Mouse (Mus musculus): ENCODE measurements around the gene Gm9821. TPM values are rescaled to one million over a fixed set of nuclear protein-coding genes. Genes with fewer than 3 reads are reported as not detected.

The Gm9821 gene
- polyA plus RNA-seq, 1 experiment from 2014 or later, result 1.0 TPM

DNA sequence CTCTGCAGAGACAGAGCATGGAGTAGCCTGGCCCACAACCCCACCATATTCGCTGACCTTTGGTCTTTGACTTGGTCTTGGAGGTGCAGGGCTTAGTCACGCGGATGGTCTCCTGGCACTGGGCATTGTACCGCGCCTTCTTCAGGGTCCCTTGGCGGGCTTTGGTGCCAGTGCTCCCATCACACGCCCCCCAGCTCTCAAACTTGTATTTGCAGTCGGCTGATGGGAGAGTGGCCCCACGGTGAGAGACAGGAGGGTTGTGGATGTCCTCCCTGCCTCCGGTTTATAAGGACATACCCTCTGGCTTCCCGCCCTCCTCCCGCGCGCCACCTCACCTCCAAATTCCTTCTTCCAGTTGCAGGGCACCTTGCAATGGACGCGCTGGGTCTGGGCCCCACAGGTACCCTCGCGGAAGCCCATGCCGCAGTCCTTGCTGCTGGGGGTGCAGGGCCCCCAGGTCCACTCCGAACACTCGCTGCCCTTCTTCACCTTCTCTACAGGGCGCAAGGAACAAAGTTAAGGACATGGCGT is 14.7 kb upstream of the Gm9821 start:
- peaks cover 29% of the 10 kb centered on the region for H3K4me1 ChIP-seq (ENCODE audit: control insufficient read depth, low read depth, low read length)
- WGBS (ENCODE audit: insufficient replicate concordance), result 16% methylated on average over 23 of the region's 23 CpGs
- H3K4me3 ChIP-seq (ENCODE audit: low read depth, low read length), result peak overlapping the region; percentile 27
- H3K27me3 ChIP-seq (ENCODE audit: control insufficient read depth, insufficient read depth, low read depth, low read length), result peaks cover 21% of the 10 kb centered on the region
- no peak for ATAC-seq (ENCODE audit: low read depth)
- H3K9ac ChIP-seq (ENCODE audit: low read depth, low read length), result no peak overlapping the region
- H3K9me3 ChIP-seq (replicated peaks; ENCODE audit: control insufficient read depth, low read length), result no peaks in the 10 kb centered on the region
- H3K27ac ChIP-seq (ENCODE audit: low read length), result no peak overlapping the region
- H3K36me3 ChIP-seq (ENCODE audit: control insufficient read depth, insufficient read depth), result peaks cover 19% of the 10 kb centered on the region
- H3K4me2 ChIP-seq (ENCODE audit: low read depth, low read length), result peak overlapping the region; percentile 58

DNA sequence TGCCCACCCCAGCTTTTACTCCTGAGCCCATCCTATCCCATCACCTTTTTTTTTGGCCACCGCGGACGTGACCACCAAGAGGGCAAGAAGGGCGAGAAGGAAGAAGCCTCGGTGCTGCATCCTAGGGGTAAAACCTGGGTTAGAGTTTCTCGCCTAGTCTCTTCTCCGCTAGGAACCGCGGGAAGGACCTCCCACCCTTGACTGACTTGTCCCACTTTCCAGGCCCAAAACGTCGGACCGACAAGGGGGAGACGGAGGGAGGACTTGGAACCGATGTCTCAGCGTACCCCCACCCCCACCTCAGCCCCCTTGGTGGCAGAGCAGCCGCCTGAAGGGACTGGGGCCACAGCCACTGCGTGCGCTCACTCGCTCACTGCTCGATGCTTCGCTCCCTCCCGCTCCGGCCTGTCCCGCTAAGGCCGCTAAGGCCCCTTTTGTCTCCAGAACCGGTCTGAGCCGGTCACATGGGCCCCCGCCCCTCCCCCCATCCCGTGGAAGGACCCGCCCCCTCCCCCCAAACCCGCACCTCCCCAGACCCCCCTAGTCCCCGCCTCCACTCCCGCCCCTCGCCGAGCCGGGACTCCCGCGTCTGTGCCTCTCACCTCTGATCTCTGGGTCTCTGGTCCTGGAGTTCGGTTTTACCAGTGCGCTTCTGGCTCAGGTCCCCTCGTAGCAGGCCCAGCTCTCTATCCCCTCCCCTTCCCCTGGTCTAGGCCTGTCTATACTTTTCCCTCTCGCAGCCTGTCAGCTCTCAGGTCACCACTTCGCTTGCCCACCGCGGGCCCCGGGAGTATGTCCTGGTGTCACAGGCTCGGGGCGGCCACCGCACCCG is 14.0 kb upstream of the Gm9821 start:
- Histone ChIP-seq H3K27ac (ENCODE audit: low read length) (no peak overlapping the region), H3K27me3 (ENCODE audit: control insufficient read depth, insufficient read depth, low read depth, low read length) (peaks cover 21% of the 10 kb centered on the region), H3K4me2 (ENCODE audit: low read depth, low read length) (peak overlapping the region; percentile 58), H3K9me3 (replicated peaks; ENCODE audit: control insufficient read depth, low read length) (no peaks in the 10 kb centered on the region), H3K9ac (ENCODE audit: low read depth, low read length) (peak overlapping the region; percentile 36), H3K4me3 (ENCODE audit: low read depth, low read length) (peak overlapping the region; percentile 27), H3K4me1 (ENCODE audit: control insufficient read depth, low read depth, low read length) (peaks cover 29% of the 10 kb centered on the region), H3K36me3 (ENCODE audit: control insufficient read depth, insufficient read depth) (peaks cover 26% of the 10 kb centered on the region)
- ATAC-seq (ENCODE audit: low read depth), result no peak
- 5% methylated on average over 49 of the region's 50 CpGs for WGBS (ENCODE audit: insufficient replicate concordance)

DNA sequence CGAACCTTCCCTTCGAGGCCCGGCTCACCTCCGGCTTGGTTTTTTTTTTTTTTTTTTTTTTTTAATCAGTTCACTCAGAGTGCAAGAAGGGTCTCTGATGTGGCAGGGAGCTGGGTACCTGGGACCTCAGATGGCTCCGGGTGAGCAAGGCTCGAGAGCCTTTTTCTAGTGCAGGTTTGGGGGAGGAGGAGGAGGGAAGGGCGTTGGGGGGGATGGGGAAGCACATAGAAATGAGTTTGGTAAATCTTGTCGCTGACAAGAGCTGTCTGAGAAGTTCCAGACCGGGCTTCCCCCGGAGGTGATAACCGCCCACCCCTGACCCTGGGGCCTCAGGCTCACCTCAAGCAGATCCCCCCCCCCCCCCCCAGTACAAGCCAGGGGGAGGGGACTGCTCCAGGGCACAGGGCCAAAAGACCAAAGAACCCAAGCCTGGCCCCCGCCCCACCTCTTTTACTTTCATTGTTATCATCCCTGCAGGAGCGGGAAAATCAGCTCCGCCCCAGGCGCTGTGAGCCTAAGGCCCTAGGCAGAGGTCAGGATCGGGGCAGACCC is 13.3 kb upstream of the Gm9821 start, which contains the start of gene Mdk:
Gene Mdk (minus strand): TSS at position 138 of the 552 bp plus-strand sequence.
- H3K36me3 ChIP-seq (ENCODE audit: control insufficient read depth, insufficient read depth), result peaks cover 33% of the 10 kb centered on the region
- peaks cover 21% of the 10 kb centered on the region for H3K27me3 ChIP-seq (ENCODE audit: control insufficient read depth, insufficient read depth, low read depth, low read length)
- peak within 1 kb of the TSS; percentile 58 for H3K4me2 ChIP-seq (ENCODE audit: low read depth, low read length)
- ATAC-seq (ENCODE audit: low read depth), result no peak
- 5% methylated on average over 14 of the region's 16 CpGs for WGBS (ENCODE audit: insufficient replicate concordance)
- peak within 1 kb of the TSS; percentile 36 for H3K9ac ChIP-seq (ENCODE audit: low read depth, low read length)
- H3K27ac ChIP-seq (ENCODE audit: low read length), result no peak within 1 kb of the TSS
- H3K4me1 ChIP-seq (ENCODE audit: control insufficient read depth, low read depth, low read length), result peaks cover 29% of the 10 kb centered on the region
- H3K9me3 ChIP-seq (replicated peaks; ENCODE audit: control insufficient read depth, low read length), result no peaks in the 10 kb centered on the region
- H3K4me3 ChIP-seq (ENCODE audit: low read depth, low read length), result peak within 1 kb of the TSS; percentile 27

DNA sequence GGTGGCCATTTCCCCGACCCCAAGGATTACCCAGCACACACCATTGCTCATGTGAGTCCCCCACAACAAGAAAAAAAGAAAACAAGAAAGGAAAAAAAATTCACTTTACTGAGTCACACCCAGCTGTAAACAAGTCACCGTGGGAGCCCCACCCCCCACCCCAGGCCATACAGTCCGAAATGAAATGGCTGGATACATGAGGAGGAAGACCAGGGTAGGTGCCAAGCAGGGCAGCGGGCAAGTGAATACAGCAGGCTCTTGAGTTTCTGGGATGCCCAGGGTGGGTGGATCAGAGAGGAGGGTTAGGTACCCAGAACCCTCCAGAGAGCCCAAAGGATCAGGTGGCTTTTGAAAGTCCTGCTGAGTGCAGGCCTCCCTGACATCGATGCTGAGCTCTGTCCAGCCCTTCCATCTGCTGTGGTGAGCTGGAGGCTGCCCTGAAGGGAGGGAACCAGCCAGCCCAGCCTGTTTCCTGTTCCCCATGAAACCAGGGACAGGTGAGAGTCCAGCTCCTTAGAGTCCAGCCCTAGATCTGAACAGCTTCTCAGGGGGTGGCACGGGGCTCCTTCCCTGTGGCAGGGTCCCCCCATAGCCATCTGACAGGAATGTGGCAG is 12.7 kb upstream of the Gm9821 start:
- Histone ChIP-seq H3K27me3 (ENCODE audit: control insufficient read depth, insufficient read depth, low read depth, low read length) (peaks cover 21% of the 10 kb centered on the region), H3K4me1 (ENCODE audit: control insufficient read depth, low read depth, low read length) (peaks cover 29% of the 10 kb centered on the region), H3K4me2 (ENCODE audit: low read depth, low read length) (peak overlapping the region; percentile 58), H3K36me3 (ENCODE audit: control insufficient read depth, insufficient read depth) (peaks cover 37% of the 10 kb centered on the region), H3K9ac (ENCODE audit: low read depth, low read length) (no peak overlapping the region), H3K9me3 (replicated peaks; ENCODE audit: control insufficient read depth, low read length) (no peaks in the 10 kb centered on the region), H3K27ac (ENCODE audit: low read length) (no peak overlapping the region), H3K4me3 (ENCODE audit: low read depth, low read length) (no peak overlapping the region)
- no peak for ATAC-seq (ENCODE audit: low read depth)
- 25% methylated on average over 6 of the region's 6 CpGs for WGBS (ENCODE audit: insufficient replicate concordance)

DNA sequence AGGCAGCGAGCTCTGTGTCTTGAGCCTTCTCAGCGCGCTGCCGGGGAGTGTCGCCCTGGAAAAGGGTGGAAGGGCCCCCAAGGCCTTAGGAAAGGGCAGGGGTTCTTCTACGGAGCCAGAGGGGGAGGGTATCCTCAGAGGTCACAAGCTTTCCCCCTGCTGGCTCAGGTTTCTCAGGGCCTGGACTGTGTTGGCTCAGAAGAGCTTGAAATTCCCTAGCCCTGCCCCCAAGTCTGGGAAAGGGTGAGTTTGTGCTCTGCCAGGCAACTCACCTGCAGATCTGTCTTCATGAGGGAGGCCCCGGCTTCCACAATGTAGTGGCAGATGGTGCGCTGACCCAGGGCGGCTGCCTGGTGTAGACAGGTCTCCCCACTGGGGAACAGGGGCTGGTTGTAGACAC is 12.0 kb upstream of the Gm9821 start:
- H3K27me3 ChIP-seq (ENCODE audit: control insufficient read depth, insufficient read depth, low read depth, low read length), result peaks cover 18% of the 10 kb centered on the region
- 71% methylated on average over 9 of the region's 9 CpGs for WGBS (ENCODE audit: insufficient replicate concordance)
- no peak for ATAC-seq (ENCODE audit: low read depth)
- H3K4me2 ChIP-seq (ENCODE audit: low read depth, low read length), result no peak overlapping the region
- no peak overlapping the region for H3K9ac ChIP-seq (ENCODE audit: low read depth, low read length)
- H3K27ac ChIP-seq (ENCODE audit: low read length), result no peak overlapping the region
- H3K4me1 ChIP-seq (ENCODE audit: control insufficient read depth, low read depth, low read length), result peaks cover 27% of the 10 kb centered on the region
- peaks cover 37% of the 10 kb centered on the region for H3K36me3 ChIP-seq (ENCODE audit: control insufficient read depth, insufficient read depth)
- no peaks in the 10 kb centered on the region for H3K9me3 ChIP-seq (replicated peaks; ENCODE audit: control insufficient read depth, low read length)
- H3K4me3 ChIP-seq (ENCODE audit: low read depth, low read length), result no peak overlapping the region

DNA sequence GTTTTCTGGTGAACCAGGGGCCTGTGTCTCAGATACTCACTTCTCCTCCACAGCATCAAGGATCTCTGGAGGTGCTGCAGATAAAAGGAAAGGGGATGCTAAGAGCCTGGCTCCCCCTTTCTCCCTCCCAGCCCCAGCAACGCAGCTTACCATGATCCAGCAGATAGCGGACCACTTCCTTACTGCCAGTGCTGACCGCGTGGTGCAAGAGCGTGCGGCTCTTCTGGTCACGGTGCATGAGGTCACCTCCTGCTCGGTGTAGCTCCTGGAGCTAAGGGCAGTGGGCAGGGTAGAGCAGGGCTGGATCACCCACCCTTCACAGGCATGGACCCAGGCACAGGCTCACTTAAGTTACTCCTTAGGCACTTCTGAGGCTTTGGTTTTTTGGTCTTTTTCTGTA is 11.5 kb upstream of the Gm9821 start:
- no peak for ATAC-seq (ENCODE audit: low read depth)

DNA sequence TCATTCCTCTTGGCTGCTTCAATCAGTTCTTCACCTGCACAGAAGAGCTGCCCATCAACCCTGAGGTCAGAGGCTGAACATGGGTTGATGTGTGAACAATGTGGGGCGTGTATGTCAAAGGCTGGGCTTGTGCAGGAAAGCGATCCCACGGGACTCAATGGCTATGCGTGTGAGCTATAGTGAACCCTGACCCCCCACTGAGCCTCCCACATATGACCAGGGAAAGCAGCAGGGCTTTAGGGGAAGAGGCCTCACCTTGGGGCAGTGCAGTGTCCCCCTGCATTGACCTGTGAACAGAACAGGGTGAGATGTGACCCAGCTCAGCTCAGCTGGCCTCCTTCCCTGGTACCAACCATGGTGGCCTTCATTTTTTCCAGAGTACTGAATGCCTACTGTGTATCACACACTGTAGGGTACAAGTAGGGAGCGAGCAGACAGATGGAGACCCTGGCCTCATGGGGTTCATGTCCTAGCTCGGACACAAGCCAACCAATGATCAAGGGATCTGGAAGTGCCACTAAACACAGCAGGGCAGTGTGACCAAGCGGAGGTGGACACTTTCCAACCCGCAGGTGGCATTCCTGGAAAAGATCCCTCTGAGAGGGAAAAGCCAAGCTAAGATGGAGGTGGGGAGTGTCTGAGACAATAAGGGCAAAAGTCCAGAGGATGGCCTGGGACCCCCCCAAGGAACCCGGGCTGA is 10.5 kb upstream of the Gm9821 start:
- H3K27me3 ChIP-seq (ENCODE audit: control insufficient read depth, insufficient read depth, low read depth, low read length), result peaks cover 18% of the 10 kb centered on the region
- WGBS (ENCODE audit: insufficient replicate concordance), result 70% methylated on average over 9 of the region's 9 CpGs
- H3K9ac ChIP-seq (ENCODE audit: low read depth, low read length), result no peak overlapping the region
- H3K27ac ChIP-seq (ENCODE audit: low read length), result no peak overlapping the region
- H3K4me3 ChIP-seq (ENCODE audit: low read depth, low read length), result no peak overlapping the region
- no peak overlapping the region for H3K4me2 ChIP-seq (ENCODE audit: low read depth, low read length)
- no peak for ATAC-seq (ENCODE audit: low read depth)
- peaks cover 27% of the 10 kb centered on the region for H3K4me1 ChIP-seq (ENCODE audit: control insufficient read depth, low read depth, low read length)
- no peaks in the 10 kb centered on the region for H3K9me3 ChIP-seq (replicated peaks; ENCODE audit: control insufficient read depth, low read length)
- peaks cover 49% of the 10 kb centered on the region for H3K36me3 ChIP-seq (ENCODE audit: control insufficient read depth, insufficient read depth)

More for the DNA sequence above, 11.5 kb upstream of the Gm9821 start:
- 40% methylated on average over 8 of the region's 8 CpGs for WGBS (ENCODE audit: insufficient replicate concordance)
- H3K4me2 ChIP-seq (ENCODE audit: low read depth, low read length), result no peak overlapping the region
- H3K4me1 ChIP-seq (ENCODE audit: control insufficient read depth, low read depth, low read length), result peaks cover 27% of the 10 kb centered on the region
- H3K27ac ChIP-seq (ENCODE audit: low read length), result no peak overlapping the region
- no peak overlapping the region for H3K9ac ChIP-seq (ENCODE audit: low read depth, low read length)
- H3K27me3 ChIP-seq (ENCODE audit: control insufficient read depth, insufficient read depth, low read depth, low read length), result peaks cover 18% of the 10 kb centered on the region
- peaks cover 42% of the 10 kb centered on the region for H3K36me3 ChIP-seq (ENCODE audit: control insufficient read depth, insufficient read depth)
- H3K9me3 ChIP-seq (replicated peaks; ENCODE audit: control insufficient read depth, low read length), result no peaks in the 10 kb centered on the region
- no peak overlapping the region for H3K4me3 ChIP-seq (ENCODE audit: low read depth, low read length)

DNA sequence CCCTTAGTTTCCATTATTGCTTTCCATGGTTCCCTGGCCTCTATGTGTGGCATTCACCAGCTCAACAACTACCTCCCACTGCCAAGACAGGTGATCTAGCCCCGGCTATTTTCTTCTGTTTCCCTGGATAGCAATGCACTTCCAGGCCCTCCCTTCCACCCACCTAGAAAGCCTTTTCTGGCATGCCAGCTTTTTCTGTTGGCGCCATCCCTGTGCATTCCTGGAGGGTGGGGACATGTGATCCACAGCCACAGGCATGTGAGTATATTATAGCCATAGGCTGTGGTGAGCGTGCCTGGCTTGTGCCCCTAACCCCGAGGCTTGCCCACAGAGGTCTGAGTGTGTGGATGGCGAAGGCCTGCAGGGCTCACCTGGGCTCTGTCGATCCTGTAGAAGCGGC is 9.3 kb upstream of the Gm9821 start:
- WGBS (ENCODE audit: insufficient replicate concordance), result 82% methylated on average over 7 of the region's 7 CpGs
- Histone ChIP-seq H3K36me3 (ENCODE audit: control insufficient read depth, insufficient read depth) (peaks cover 56% of the 10 kb centered on the region), H3K27me3 (ENCODE audit: control insufficient read depth, insufficient read depth, low read depth, low read length) (peaks cover 9% of the 10 kb centered on the region), H3K4me2 (ENCODE audit: low read depth, low read length) (no peak overlapping the region), H3K9me3 (replicated peaks; ENCODE audit: control insufficient read depth, low read length) (no peaks in the 10 kb centered on the region), H3K4me3 (ENCODE audit: low read depth, low read length) (no peak overlapping the region), H3K27ac (ENCODE audit: low read length) (no peak overlapping the region), H3K4me1 (ENCODE audit: control insufficient read depth, low read depth, low read length) (peaks cover 21% of the 10 kb centered on the region), H3K9ac (ENCODE audit: low read depth, low read length) (no peak overlapping the region)
- no peak for ATAC-seq (ENCODE audit: low read depth)
